Mouse (Mus musculus) testis, postnatal 10 days (tissue): Measurements from ENCODE around the gene Spata31.

Source experiments
- DNase-seq: peaks from one replicate; pipeline ENCODE4 v3.0.0; 2021; ENCODE audit warnings: low spot score

Gene Spata31

GRCm38 (mm10) chr13:64917191-64917590, at the start of gene Spata31:
Gene Spata31 (plus strand): TSS chr13:64917406.
- no peak for DNase-seq

GRCm38 (mm10) chr13:64903132-64903531, 14.1 kb upstream of the Spata31 start:
- DNase-seq = no peak

DNA sequence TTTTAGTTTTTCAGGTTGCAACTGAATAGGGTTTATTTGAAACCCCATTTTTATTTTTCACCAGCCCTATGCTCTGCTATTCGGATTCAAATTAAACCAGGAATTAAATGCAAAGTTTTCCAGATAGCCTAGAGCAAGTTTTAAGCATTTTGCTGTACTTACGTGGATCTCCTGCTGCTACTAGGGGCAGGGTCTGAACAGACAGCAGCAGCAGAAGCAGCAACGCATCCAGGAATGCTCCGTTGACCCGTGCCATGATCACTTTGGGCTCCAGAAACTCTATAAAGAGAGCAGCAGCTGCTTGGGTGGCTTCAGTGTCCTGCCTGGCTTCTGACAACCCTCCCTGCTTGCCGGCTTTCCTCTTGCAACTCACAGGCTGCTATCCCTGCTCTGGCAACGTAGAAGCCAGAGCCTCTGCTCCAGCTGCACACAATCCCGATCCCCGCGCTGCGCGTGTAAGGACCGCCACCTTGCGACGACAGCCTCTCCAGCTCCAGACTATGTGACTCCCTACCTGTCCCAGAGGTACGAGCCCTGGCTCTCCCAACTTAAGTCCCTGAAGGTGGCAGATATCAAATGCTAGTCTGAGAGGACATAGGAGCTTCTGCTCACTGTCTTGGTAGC, 13.5 kb upstream of the Spata31 start, which contains the start of gene Cntnap3:
Cntnap3 (minus strand) TSS at position 371 of the 624 bp plus-strand sequence.
- peak; percentile 58 for DNase-seq
